Comparison of ENCODE assay signal across 8 mouse cellular contexts in the genomic region with DNA sequence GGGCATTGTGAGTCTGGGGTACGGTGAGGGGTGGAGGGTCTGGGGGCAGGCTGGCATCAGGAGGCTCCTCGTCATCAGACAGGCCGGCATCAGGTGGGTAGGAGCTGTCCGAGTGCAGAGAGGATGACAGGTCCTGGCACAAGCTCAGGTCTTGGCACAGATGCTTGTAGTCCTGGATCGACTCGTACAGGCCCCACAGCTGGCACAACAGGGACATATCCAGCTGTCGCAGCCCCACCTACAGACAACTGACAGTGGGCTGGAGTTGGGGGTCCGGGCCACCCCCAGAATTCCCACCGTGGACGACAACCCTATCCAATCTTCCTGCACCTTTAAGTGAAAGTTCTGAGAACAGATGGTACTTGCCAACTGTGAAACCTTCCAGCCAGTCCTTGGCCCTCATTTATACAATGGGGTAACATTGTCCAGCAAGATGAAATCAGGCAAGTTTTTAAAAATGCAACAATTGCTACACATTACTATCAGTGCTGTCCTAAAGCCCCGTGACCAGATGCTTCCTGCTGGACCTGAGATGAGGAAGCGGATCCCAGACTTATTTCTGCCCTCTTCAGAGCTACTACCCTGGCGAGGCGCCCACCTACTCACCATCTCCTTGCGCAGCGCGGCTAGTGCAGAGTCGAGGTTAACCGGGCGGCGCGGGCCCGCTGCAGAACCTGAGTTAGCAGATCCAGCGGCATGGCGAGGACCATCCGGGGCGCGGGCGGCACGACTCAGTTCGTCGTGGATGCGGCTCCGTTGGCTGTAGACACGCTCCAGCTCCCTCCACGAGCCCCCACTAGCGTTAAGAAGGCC. TPM values are rescaled to one million over a fixed set of nuclear protein-coding genes. Genes with fewer than 3 reads are reported as not detected.
DNase-seq lines count a peak whose midpoint lies in the region; ATAC-seq and TF ChIP-seq lines count a peak whose summit lies in the region.

No protein-coding gene starts in this region.

- peaks cover 55% of the 10 kb centered on the region for H3K79me2 ChIP-seq in myocyte (ENCODE audit: control insufficient read depth, insufficient read depth)

- H3ac ChIP-seq in myocyte (ENCODE audit: control insufficient read depth, insufficient read length): peak overlapping the region; percentile 63

- peak overlapping the region; percentile 78 for H3K4me2 ChIP-seq in limb, embryonic 15.5 days
- peak overlapping the region; percentile 97 for H3K4me2 ChIP-seq in myocyte (ENCODE audit: low read depth)

- TF ChIP-seq POLR2A in myocyte (IDR thresholded peaks at IDR 0.05; ENCODE audit: insufficient read length, low read depth): no peak

- ATAC-seq in megakaryocyte, adult 5-6 weeks (ENCODE audit: poor library complexity, severe bottlenecking): no peak
- peak; percentile 3; the same call in 1 of the 2 replicates for ATAC-seq in limb, embryonic 15.5 days (ENCODE audit: insufficient number of reproducible peaks, low FRiP score, low TSS enrichment, low read depth)

- peak; percentile 53 to 68 for DNase-seq in cerebellum, adult 18-20 months
- peak; percentile 53 to 61 for DNase-seq in frontal cortex, postnatal 36 days (ENCODE audit: low spot score in 2 of 2)
- peak; percentile 61 for DNase-seq in induced T-regulatory cell, adult 2 months (ENCODE audit: low read depth)
- peak; percentile 60 for DNase-seq in yolk sac, embryonic 10.5 days (ENCODE audit: low spot score)

- WGBS in limb, embryonic 15.5 days: 5% methylated on average over 37 of the region's 37 CpGs

- peak overlapping the region; percentile 99 for H3K9ac ChIP-seq in limb, embryonic 15.5 days

- H3K4me1 ChIP-seq in megakaryocyte, embryonic 14.5 days: peaks cover 71% of the 10 kb centered on the region
- H3K4me1 ChIP-seq in limb, embryonic 15.5 days: peaks cover 71% of the 10 kb centered on the region

- H3K27me3 ChIP-seq in megakaryocyte, embryonic 14.5 days (replicated peaks): no peaks in the 10 kb centered on the region
- H3K27me3 ChIP-seq in limb, embryonic 15.5 days: no peaks in the 10 kb centered on the region
- no peaks in the 10 kb centered on the region for H3K27me3 ChIP-seq in myocyte (ENCODE audit: control insufficient read depth, insufficient read depth, insufficient read length)

- no peaks in the 10 kb centered on the region for H3K9me3 ChIP-seq in megakaryocyte, embryonic 14.5 days
- H3K9me3 ChIP-seq in limb, embryonic 15.5 days: no peaks in the 10 kb centered on the region

- peaks cover 17% of the 10 kb centered on the region for H3K36me3 ChIP-seq in megakaryocyte, embryonic 14.5 days (replicated peaks; ENCODE audit: low read length)
- H3K36me3 ChIP-seq in limb, embryonic 15.5 days: peaks cover 8% of the 10 kb centered on the region; the same call in 1 of the 2 replicates
- H3K36me3 ChIP-seq in myocyte (ENCODE audit: control insufficient read depth, insufficient read depth): peaks cover 3% of the 10 kb centered on the region

- peak overlapping the region; percentile 93 for H3K27ac ChIP-seq in limb, embryonic 15.5 days

- peak overlapping the region; percentile 96 for H3K4me3 ChIP-seq in megakaryocyte, embryonic 14.5 days (replicated peaks)
- H3K4me3 ChIP-seq in limb, embryonic 15.5 days: peak overlapping the region; percentile 97
- peak overlapping the region; percentile 93 for H3K4me3 ChIP-seq in myocyte

TF ChIP-seq in myocyte, 11 proteins besides CTCF, POLR2A, EP300 and RAD21:
- TF ChIP-seq E2F4 (IDR thresholded peaks at IDR 0.05; ENCODE audit: insufficient read depth) (no peak), TCF12 (IDR thresholded peaks at IDR 0.05; ENCODE audit: insufficient read depth, poor library complexity, severe bottlenecking) (no peak), MYOD1 (IDR thresholded peaks at IDR 0.05; ENCODE audit: control insufficient read depth in 1 of 3, insufficient read length in 2 of 3, low read depth in 2 of 3) (peak in 1 of 3 experiments; percentile 32), MAX (IDR thresholded peaks at IDR 0.05; ENCODE audit: low read depth) (no peak), TCF3 (IDR thresholded peaks at IDR 0.05; ENCODE audit: insufficient read length, low read depth) (no peak), MYOG (IDR thresholded peaks at IDR 0.05; ENCODE audit: control insufficient read depth in 1 of 3, insufficient read depth in 1 of 3, insufficient read length in 2 of 3, low read depth in 2 of 3) (peak in 2 of 3 experiments; percentile 14 to 48), POLR2AphosphoS2 (IDR thresholded peaks at IDR 0.05; ENCODE audit: insufficient read length, low read depth) (peak; percentile 87)

RNA-seq across cellular contexts. Expression of a gene that starts 0.6 kb away (rescaled TPM):
- polyA plus RNA-seq in megakaryocyte, embryonic 14.5 days (2012; ENCODE audit: insufficient read depth, low replicate concordance): 84.3 and 173 TPM in 2 replicates
- total RNA-seq in megakaryocyte, adult 5-6 weeks (2015): 95.7 and 114 TPM in 2 replicates
- 65.5 and 78.8 TPM in 2 replicates for total RNA-seq in megakaryocyte, adult 5-6 weeks (2017)
- 101 and 107 TPM in 2 replicates for polyA plus RNA-seq in limb, embryonic 15.5 days (2015; fragmentation: Nextera tagmentation; extraction: Ambion mirVana)
- 77.4 TPM for polyA plus RNA-seq in myocyte (2012; fragmentation: generic; extraction: Trizol)

RNA-seq across cellular contexts. Expression of a gene that starts 2.7 kb away (rescaled TPM):
- polyA plus RNA-seq in megakaryocyte, embryonic 14.5 days (2012; ENCODE audit: insufficient read depth, low replicate concordance): 203 and 207 TPM in 2 replicates
- total RNA-seq in megakaryocyte, adult 5-6 weeks (2015): 30.8 and 31.0 TPM in 2 replicates
- 118 and 119 TPM in 2 replicates for total RNA-seq in megakaryocyte, adult 5-6 weeks (2017)
- polyA plus RNA-seq in limb, embryonic 15.5 days (2015; fragmentation: Nextera tagmentation; extraction: Ambion mirVana): 28.9 and 48.5 TPM in 2 replicates
- polyA plus RNA-seq in myocyte (2012; fragmentation: generic; extraction: Trizol): 97.4 TPM

RNA-seq across cellular contexts. Expression of a gene that starts 11.9 kb away (rescaled TPM):
- polyA plus RNA-seq in megakaryocyte, embryonic 14.5 days (2012; ENCODE audit: insufficient read depth, low replicate concordance): 1.3 and 7.9 TPM in 2 replicates
- total RNA-seq in megakaryocyte, adult 5-6 weeks (2015): 1.5 TPM in 1 of 2 replicates, not detected in the other
- 0.18 and 2.8 TPM in 2 replicates for total RNA-seq in megakaryocyte, adult 5-6 weeks (2017)
- polyA plus RNA-seq in limb, embryonic 15.5 days (2015; fragmentation: Nextera tagmentation; extraction: Ambion mirVana): 59.4 and 64.3 TPM in 2 replicates
- 100 TPM for polyA plus RNA-seq in myocyte (2012; fragmentation: generic; extraction: Trizol)

RNA-seq across cellular contexts. Expression of a gene that starts 24.7 kb away (rescaled TPM):
- not detected in 2 replicates for polyA plus RNA-seq in megakaryocyte, embryonic 14.5 days (2012; ENCODE audit: insufficient read depth, low replicate concordance)
- not detected in 2 replicates for total RNA-seq in megakaryocyte, adult 5-6 weeks (2015)
- total RNA-seq in megakaryocyte, adult 5-6 weeks (2017): not detected in 2 replicates
- 3.1 and 4.4 TPM in 2 replicates for polyA plus RNA-seq in limb, embryonic 15.5 days (2015; fragmentation: Nextera tagmentation; extraction: Ambion mirVana)
- 0.12 TPM for polyA plus RNA-seq in myocyte (2012; fragmentation: generic; extraction: Trizol)

RNA-seq across cellular contexts. Expression of a gene that starts 40.1 kb away (rescaled TPM):
- 161 and 607 TPM in 2 replicates for polyA plus RNA-seq in megakaryocyte, embryonic 14.5 days (2012; ENCODE audit: insufficient read depth, low replicate concordance)
- total RNA-seq in megakaryocyte, adult 5-6 weeks (2015): 25.9 and 33.1 TPM in 2 replicates
- 19.3 and 19.6 TPM in 2 replicates for total RNA-seq in megakaryocyte, adult 5-6 weeks (2017)
- 18.5 and 20.9 TPM in 2 replicates for polyA plus RNA-seq in limb, embryonic 15.5 days (2015; fragmentation: Nextera tagmentation; extraction: Ambion mirVana)
- 34.9 TPM for polyA plus RNA-seq in myocyte (2012; fragmentation: generic; extraction: Trizol)
